Mouse (Mus musculus): ENCODE measurements at regions not wholly inside any gene's neighbourhood (a gene's known extent, or its start where the extent isn't known, plus 50 kb on each side); places are given as distances from the start of the nearest gene placed in this dataset.

DNA sequence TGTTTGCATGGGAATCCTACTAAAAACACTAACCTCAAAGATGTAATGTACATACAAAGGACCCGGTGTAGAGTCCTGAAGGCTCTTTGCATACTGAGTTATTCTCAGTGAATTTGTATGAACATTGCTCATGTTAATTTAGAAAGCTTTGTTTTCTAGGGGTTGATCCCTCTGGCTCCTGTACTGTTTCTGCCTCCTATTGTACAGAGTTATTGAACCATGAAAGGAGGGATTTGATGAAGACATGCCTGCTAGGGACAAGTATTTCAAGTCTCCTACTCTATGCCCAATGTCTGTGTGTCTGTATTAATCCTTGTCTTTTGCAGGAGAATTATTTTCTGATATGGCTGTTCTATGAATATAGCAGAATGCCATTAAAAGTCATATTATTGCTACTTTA is 1425.1 kb downstream of the Fam181b start:
- Histone ChIP-seq H3K4me1 (ENCODE audit: insufficient read depth) (no peaks in the 10 kb centered on the region), H3K9ac (no peak overlapping the region), H3K4me3 (ENCODE audit: low read depth, low read length) (no peak overlapping the region), H3K27me3 (ENCODE audit: insufficient read depth, low read length) (no peaks in the 10 kb centered on the region), H3K27ac (ENCODE audit: low read depth, low read length) (no peak overlapping the region), H3K4me2 (ENCODE audit: low read depth) (no peak overlapping the region), H3K36me3 (ENCODE audit: insufficient read depth) (no peaks in the 10 kb centered on the region), H3K9me3 (ENCODE audit: low read length) (no peaks in the 10 kb centered on the region)
- TF ChIP-seq CTCF (IDR thresholded peaks at IDR 0.05; ENCODE audit: low read depth) = no peak
- no peak for DNase-seq
- WGBS = 16% methylated on average over 1 of the region's 1 CpGs
- ATAC-seq = no peak

DNA sequence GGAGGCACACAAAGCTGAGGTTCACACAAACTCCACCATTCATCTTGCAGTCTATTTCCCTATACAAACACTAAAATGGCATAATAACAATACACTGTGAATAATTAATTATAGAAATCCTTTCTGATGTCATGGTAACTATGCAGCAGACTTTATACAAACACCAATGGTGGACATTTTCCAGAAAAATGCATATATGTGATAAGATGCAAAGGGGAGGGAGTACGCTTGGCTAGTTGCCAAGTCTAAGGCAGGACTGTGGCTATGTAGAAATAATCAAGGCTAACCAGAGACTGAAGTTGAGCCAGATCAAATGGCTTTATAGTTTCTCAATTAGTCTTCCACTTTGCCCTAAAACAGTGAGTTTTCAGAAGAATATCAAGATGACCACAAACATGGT is 1437.3 kb downstream of the Fam181b start:
- no peak overlapping the region for H3K27ac ChIP-seq (ENCODE audit: low read depth, low read length)
- no peak for TF ChIP-seq CTCF (IDR thresholded peaks at IDR 0.05; ENCODE audit: low read depth)
- no peak for ATAC-seq
- WGBS = 80% methylated on average over 1 of the region's 1 CpGs
- no peaks in the 10 kb centered on the region for H3K27me3 ChIP-seq (ENCODE audit: insufficient read depth, low read length)
- H3K36me3 ChIP-seq (ENCODE audit: insufficient read depth) = no peaks in the 10 kb centered on the region
- no peak overlapping the region for H3K4me3 ChIP-seq (ENCODE audit: low read depth, low read length)
- no peak overlapping the region for H3K9ac ChIP-seq
- no peak overlapping the region for H3K4me2 ChIP-seq (ENCODE audit: low read depth)
- no peak for DNase-seq
- H3K9me3 ChIP-seq (ENCODE audit: low read length) = 0 out of 2 replicates have a peak, but pooled peaks cover 3% of the 10 kb centered on the region
- no peaks in the 10 kb centered on the region for H3K4me1 ChIP-seq (ENCODE audit: insufficient read depth)

DNA sequence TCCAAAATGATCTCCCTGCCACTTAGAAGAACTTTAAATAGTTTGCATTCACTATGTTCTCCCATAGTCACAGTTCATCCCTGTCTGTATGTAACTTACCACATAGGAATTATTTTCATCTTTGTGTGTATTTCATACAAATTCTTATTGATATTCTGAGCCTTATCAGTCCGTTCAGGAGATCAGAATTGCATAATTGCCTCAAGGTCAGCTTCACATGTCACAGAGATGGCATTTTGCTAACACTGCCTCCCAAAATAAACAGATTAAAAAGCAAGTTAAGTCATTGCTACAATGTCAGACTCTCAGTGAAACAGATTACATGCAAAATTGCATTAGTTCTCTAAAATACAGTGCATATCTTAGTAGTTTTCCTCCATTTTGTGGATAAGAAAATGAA is 1452.9 kb downstream of the Fam181b start:
- no peak overlapping the region for H3K27ac ChIP-seq (ENCODE audit: low read depth, low read length)
- 67% methylated on average over 1 of the region's 1 CpGs for WGBS
- H3K4me3 ChIP-seq (ENCODE audit: low read depth, low read length) = no peak overlapping the region
- no peak for TF ChIP-seq CTCF (IDR thresholded peaks at IDR 0.05; ENCODE audit: low read depth)
- H3K9me3 ChIP-seq (ENCODE audit: low read length) = no peaks in the 10 kb centered on the region
- no peak overlapping the region for H3K9ac ChIP-seq
- no peak for DNase-seq
- H3K4me1 ChIP-seq (ENCODE audit: insufficient read depth) = no peaks in the 10 kb centered on the region
- no peak for ATAC-seq
- H3K36me3 ChIP-seq (ENCODE audit: insufficient read depth) = no peaks in the 10 kb centered on the region
- no peak overlapping the region for H3K4me2 ChIP-seq (ENCODE audit: low read depth)
- no peaks in the 10 kb centered on the region for H3K27me3 ChIP-seq (ENCODE audit: insufficient read depth, low read length)

DNA sequence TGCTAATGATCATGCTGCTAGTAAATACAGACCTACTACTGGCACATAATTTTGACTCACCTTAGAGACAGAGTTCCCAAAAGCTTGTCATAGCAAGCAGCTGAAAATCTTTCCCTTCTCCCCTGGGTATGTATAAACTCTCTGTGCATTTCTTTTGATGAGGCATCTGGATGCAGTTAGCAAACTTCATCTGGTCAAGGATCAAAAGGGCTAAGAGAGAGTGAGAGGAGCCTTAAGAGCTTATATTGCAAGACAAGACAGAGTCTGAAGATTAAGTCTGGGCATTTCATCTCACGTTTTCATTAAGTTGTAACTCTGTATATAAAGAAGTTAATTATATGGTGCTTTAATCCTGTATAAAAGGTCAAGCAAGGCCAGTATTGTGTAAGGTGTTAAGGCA is 1468.7 kb downstream of the Fam181b start:
- no peak overlapping the region for H3K4me3 ChIP-seq (ENCODE audit: low read depth, low read length)
- H3K9ac ChIP-seq = no peak overlapping the region
- no peaks in the 10 kb centered on the region for H3K4me1 ChIP-seq (ENCODE audit: insufficient read depth)
- no peak for TF ChIP-seq CTCF (IDR thresholded peaks at IDR 0.05; ENCODE audit: low read depth)
- 27% methylated on average over 1 of the region's 1 CpGs for WGBS
- no peaks in the 10 kb centered on the region for H3K9me3 ChIP-seq (ENCODE audit: low read length)
- H3K27me3 ChIP-seq (ENCODE audit: insufficient read depth, low read length) = no peaks in the 10 kb centered on the region
- DNase-seq = no peak
- no peaks in the 10 kb centered on the region for H3K36me3 ChIP-seq (ENCODE audit: insufficient read depth)
- ATAC-seq = no peak
- H3K27ac ChIP-seq (ENCODE audit: low read depth, low read length) = no peak overlapping the region
- no peak overlapping the region for H3K4me2 ChIP-seq (ENCODE audit: low read depth)

DNA sequence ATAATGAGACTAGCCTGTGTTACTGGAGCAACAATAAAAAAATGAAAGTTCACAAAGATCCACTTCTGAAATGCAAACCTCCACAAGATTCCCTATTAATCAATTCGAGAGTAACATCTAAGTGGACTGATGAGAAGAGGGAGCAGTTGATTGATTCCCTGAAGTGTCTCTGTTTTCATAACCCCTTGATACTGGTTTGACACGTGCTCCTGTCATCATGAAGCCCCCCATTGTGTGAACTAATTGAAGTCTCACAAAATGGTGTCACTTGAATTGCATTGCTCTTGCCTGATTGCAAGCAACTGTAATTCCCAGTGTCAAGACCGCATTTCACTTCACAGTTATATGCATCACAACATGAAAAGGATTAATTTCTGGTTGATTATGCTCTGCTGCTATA is 1501.8 kb downstream of the Fam181b start:
- WGBS = 41% methylated on average over 3 of the region's 3 CpGs
- Histone ChIP-seq H3K27ac (ENCODE audit: low read depth, low read length) (no peak overlapping the region), H3K4me1 (ENCODE audit: insufficient read depth) (no peaks in the 10 kb centered on the region), H3K4me3 (ENCODE audit: low read depth, low read length) (no peak overlapping the region), H3K9ac (no peak overlapping the region), H3K9me3 (ENCODE audit: low read length) (no peaks in the 10 kb centered on the region), H3K4me2 (ENCODE audit: low read depth) (no peak overlapping the region), H3K27me3 (ENCODE audit: insufficient read depth, low read length) (no peaks in the 10 kb centered on the region), H3K36me3 (ENCODE audit: insufficient read depth) (no peaks in the 10 kb centered on the region)
- no peak for TF ChIP-seq CTCF (IDR thresholded peaks at IDR 0.05; ENCODE audit: low read depth)
- ATAC-seq (no peak), DNase-seq (no peak)

DNA sequence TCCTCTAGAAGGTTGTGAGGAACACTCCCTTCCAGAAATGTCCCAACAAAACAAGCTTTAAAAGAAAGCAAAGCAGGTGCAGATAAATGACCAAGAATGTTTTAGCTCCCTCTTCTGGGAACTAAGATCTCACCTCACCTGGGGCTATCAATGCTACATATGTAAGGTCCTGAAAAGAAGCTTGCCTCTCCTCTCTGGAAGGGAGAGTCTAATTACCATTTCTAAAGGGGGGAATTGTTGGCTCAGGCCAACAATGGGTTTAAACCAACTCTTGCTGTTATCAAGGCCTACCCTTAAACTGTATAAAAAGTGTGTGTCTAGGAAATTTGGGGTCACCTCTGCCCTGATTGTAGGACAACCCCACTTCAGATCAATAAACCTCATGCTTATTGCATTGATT is 1508.1 kb downstream of the Fam181b start:
- H3K36me3 ChIP-seq (ENCODE audit: insufficient read depth) = no peaks in the 10 kb centered on the region
- no peaks in the 10 kb centered on the region for H3K4me1 ChIP-seq (ENCODE audit: insufficient read depth)
- H3K27me3 ChIP-seq (ENCODE audit: insufficient read depth, low read length) = no peaks in the 10 kb centered on the region
- no peak overlapping the region for H3K27ac ChIP-seq (ENCODE audit: low read depth, low read length)
- H3K9me3 ChIP-seq (ENCODE audit: low read length) = no peaks in the 10 kb centered on the region
- no peak overlapping the region for H3K4me2 ChIP-seq (ENCODE audit: low read depth)
- no peak for DNase-seq
- no peak overlapping the region for H3K9ac ChIP-seq
- no peak for TF ChIP-seq CTCF (IDR thresholded peaks at IDR 0.05; ENCODE audit: low read depth)
- no peak overlapping the region for H3K4me3 ChIP-seq (ENCODE audit: low read depth, low read length)
- no peak for ATAC-seq

DNA sequence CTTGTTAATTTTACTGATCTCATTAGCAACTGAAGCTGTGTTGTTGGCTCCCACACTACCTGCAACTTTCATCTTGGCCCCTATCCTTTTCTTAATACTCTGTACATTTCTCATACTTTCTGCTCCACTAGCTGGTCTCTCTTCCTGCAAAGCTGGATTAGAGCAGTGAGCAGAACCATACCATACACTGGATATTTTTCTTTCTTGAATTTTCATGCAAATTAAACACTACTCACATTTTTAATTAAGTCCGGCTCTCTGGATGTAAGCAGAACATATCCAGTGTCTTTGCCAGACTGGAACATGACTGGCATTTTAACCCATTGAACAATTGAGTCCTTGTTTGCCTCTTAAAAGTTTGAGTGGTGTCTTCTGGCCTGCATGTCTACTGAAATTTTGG is 1515.0 kb downstream of the Fam181b start:
- H3K9me3 ChIP-seq (ENCODE audit: low read length) = no peaks in the 10 kb centered on the region
- H3K4me2 ChIP-seq (ENCODE audit: low read depth) = no peak overlapping the region
- no peak overlapping the region for H3K27ac ChIP-seq (ENCODE audit: low read depth, low read length)
- WGBS = 14% methylated on average over 1 of the region's 1 CpGs
- TF ChIP-seq CTCF (IDR thresholded peaks at IDR 0.05; ENCODE audit: low read depth) = no peak
- no peaks in the 10 kb centered on the region for H3K36me3 ChIP-seq (ENCODE audit: insufficient read depth)
- no peak for DNase-seq
- no peaks in the 10 kb centered on the region for H3K4me1 ChIP-seq (ENCODE audit: insufficient read depth)
- no peak overlapping the region for H3K4me3 ChIP-seq (ENCODE audit: low read depth, low read length)
- no peak overlapping the region for H3K9ac ChIP-seq
- no peaks in the 10 kb centered on the region for H3K27me3 ChIP-seq (ENCODE audit: insufficient read depth, low read length)
- no peak for ATAC-seq

DNA sequence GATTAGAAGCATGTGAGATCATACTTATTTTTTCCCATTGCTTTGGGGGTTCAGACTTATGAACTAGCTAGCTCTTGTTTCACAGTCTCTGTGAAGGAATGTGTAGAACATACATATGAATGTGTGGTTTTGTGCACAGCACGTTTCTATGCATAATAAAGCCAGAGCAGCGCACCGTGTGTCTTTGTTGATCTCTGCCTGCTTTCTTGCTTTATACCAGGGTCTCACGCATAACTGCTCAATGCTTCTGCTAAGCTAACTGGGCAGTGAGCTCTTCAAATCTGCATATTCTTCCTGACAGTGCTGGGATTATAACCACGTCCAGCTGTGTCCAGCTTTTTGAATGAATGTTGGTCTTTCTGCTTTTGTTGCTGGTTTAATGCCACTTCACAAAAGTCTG is 1539.3 kb downstream of the Fam181b start:
- no peak for TF ChIP-seq CTCF (IDR thresholded peaks at IDR 0.05; ENCODE audit: low read depth)
- H3K27me3 ChIP-seq (ENCODE audit: insufficient read depth, low read length) = no peaks in the 10 kb centered on the region
- H3K36me3 ChIP-seq (ENCODE audit: insufficient read depth) = no peaks in the 10 kb centered on the region
- H3K27ac ChIP-seq (ENCODE audit: low read depth, low read length) = no peak overlapping the region
- no peak overlapping the region for H3K9ac ChIP-seq
- H3K9me3 ChIP-seq (ENCODE audit: low read length) = no peaks in the 10 kb centered on the region
- no peaks in the 10 kb centered on the region for H3K4me1 ChIP-seq (ENCODE audit: insufficient read depth)
- no peak overlapping the region for H3K4me2 ChIP-seq (ENCODE audit: low read depth)
- H3K4me3 ChIP-seq (ENCODE audit: low read depth, low read length) = no peak overlapping the region
- no peak for ATAC-seq
- 21% methylated on average over 5 of the region's 5 CpGs for WGBS
- no peak for DNase-seq
